Mouse (Mus musculus) stomach, postnatal 0 days (tissue): ENCODE data around the gene Eif2b2. TPM values are rescaled to one million over a fixed set of nuclear protein-coding genes. Genes with fewer than 3 reads are reported as not detected.

Experiments used
- ATAC-seq: fragments of 200-750 bp; cut with Nextera tagmentation; 2 replicates; pipeline ENCODE4 v1.8.0; 2017; ENCODE audit not compliant: low FRiP score, low TSS enrichment
- DNase-seq: peaks from one replicate; pipeline ENCODE4 v3.0.0-alpha.2; 2016; ENCODE audit warnings: low spot score
- H3K27ac ChIP-seq: fragments of 300-500 bp; sonication (generic); replicated peaks from 2 replicates; pipeline ENCODE4 v1.5.1; 2014; ENCODE audit warnings: mild to moderate bottlenecking, control low read depth
- H3K27me3 ChIP-seq: fragments of 300-500 bp; sonication (generic); 2 replicates; pipeline ENCODE4 v1.6.1; 2014; ENCODE audit warnings: low read length; ENCODE audit not compliant: control insufficient read depth, insufficient read depth
- H3K36me3 ChIP-seq: fragments of 300-500 bp; sonication (generic); 2 replicates; pipeline ENCODE4 v1.6.1; 2014; ENCODE audit warnings: low read length, mixed read lengths; ENCODE audit not compliant: control insufficient read depth, insufficient read depth
- H3K4me1 ChIP-seq: fragments of 300-500 bp; sonication (generic); replicated peaks from 2 replicates; pipeline ENCODE4 v1.6.1; 2014; ENCODE audit warnings: antibody characterized with exemption; ENCODE audit not compliant: control insufficient read depth, insufficient read depth
- H3K4me2 ChIP-seq: fragments of 300-500 bp; sonication (generic); replicated peaks from 2 replicates; pipeline ENCODE4 v1.6.1; 2014; ENCODE audit warnings: low read depth, mild to moderate bottlenecking, control low read depth, moderate library complexity
- H3K4me3 ChIP-seq: fragments of 300-500 bp; sonication (generic); 2 replicates; pipeline ENCODE4 v1.5.1; 2014; ENCODE audit warnings: low read depth, low read length, control low read depth
- H3K9ac ChIP-seq: fragments of 300-500 bp; sonication (generic); 2 replicates; pipeline ENCODE4 v1.6.1; 2014; ENCODE audit warnings: mild to moderate bottlenecking, low read length, control low read depth, mixed read lengths
- H3K9me3 ChIP-seq: fragments of 300-500 bp; sonication (generic); 2 replicates; pipeline ENCODE4 v1.6.1; 2016; ENCODE audit warnings: low read length; ENCODE audit not compliant: control insufficient read depth
- CTCF ChIP-seq: IDR thresholded peaks from 2 replicates; pipeline ENCODE4 v1.5.1; 2016; ENCODE audit warnings: antibody characterized with exemption, low read depth, mild to moderate bottlenecking, moderate library complexity
- EP300 ChIP-seq: optimal IDR thresholded peaks from 2 replicates; pipeline ENCODE3; 2016; ENCODE audit warnings: antibody characterized with exemption
- WGBS: fragments of 180-500 bp; shearing (Covaris S2); extraction: QIAGEN DNeasy Blood & Tissue Kit; methylation state at CpG from one replicate; pipeline ENCODE4 v1.1.7; 2014; 5-methylcytosine and 5-hydroxymethylcytosine counted together
- polyA plus RNA-seq: library from polyadenylated mRNA; unstranded; fragments of >200 nt; fragmentation: Nextera tagmentation; extraction: Ambion mirVana; gene quantifications from 2 replicates; pipeline ENCODE4 v1.2.1, GENCODE M21; 2015

The Eif2b2 gene
- 50.8 and 58.7 TPM in 2 replicates for polyA plus RNA-seq

GRCm38 (mm10) chr12:85219236-85219904, at the start of gene Eif2b2:
TSS of gene Eif2b2 (plus strand) at chr12:85219481.
- peak within 1 kb of the TSS; percentile 88 for H3K4me2 ChIP-seq

GRCm38 (mm10) chr12:85169877-85170276, 49.4 kb upstream of the Eif2b2 start:
- Histone ChIP-seq H3K9me3 (no peaks in the 10 kb centered on the region), H3K4me2 (peak overlapping the region; percentile 36; the same call in 1 of the 2 replicates), H3K4me3 (no peak overlapping the region), H3K36me3 (no peaks in the 10 kb centered on the region), H3K4me1 (peaks cover 2% of the 10 kb centered on the region; the same call in 1 of the 2 replicates), H3K27me3 (no peaks in the 10 kb centered on the region), H3K9ac (no peak overlapping the region), H3K27ac (no peak overlapping the region)
- DNase-seq: no peak
- no peak for TF ChIP-seq EP300
- TF ChIP-seq CTCF: no peak
- WGBS: 65% methylated on average over 3 of the region's 3 CpGs
- ATAC-seq: no peak

More at GRCm38 (mm10) chr12:85219236-85219904, at the start of gene Eif2b2:
- ATAC-seq: peak; percentile 100
- Histone ChIP-seq H3K36me3 (peaks cover 7% of the 10 kb centered on the region), H3K4me3 (peak within 1 kb of the TSS; percentile 76), H3K9ac (peak within 1 kb of the TSS; percentile 81), H3K4me1 (0 out of 2 replicates have a peak, but pooled peaks cover 2% of the 10 kb centered on the region), H3K27ac (peak within 1 kb of the TSS; percentile 75), H3K9me3 (no peaks in the 10 kb centered on the region), H3K27me3 (no peaks in the 10 kb centered on the region)
- TF ChIP-seq CTCF (no peak), EP300 (no peak)
- peak; percentile 99 for DNase-seq
- WGBS: under 1% methylated on average over 54 of the region's 54 CpGs

GRCm38 (mm10) chr12:85170284-85170947, 48.9 kb upstream of the Eif2b2 start:
- 84% methylated on average over 11 of the region's 11 CpGs for WGBS
- Histone ChIP-seq H3K4me3 (no peak overlapping the region), H3K27ac (no peak overlapping the region), H3K27me3 (no peaks in the 10 kb centered on the region), H3K4me2 (no peak overlapping the region), H3K9me3 (no peaks in the 10 kb centered on the region), H3K36me3 (no peaks in the 10 kb centered on the region), H3K4me1 (peaks cover 7% of the 10 kb centered on the region; the same call in 1 of the 2 replicates), H3K9ac (no peak overlapping the region)
- TF ChIP-seq EP300 (no peak), CTCF (no peak)
- no peak for DNase-seq
- no peak for ATAC-seq

- no peak overlapping the region for H3K9ac ChIP-seq
- no peaks in the 10 kb centered on the region for H3K27me3 ChIP-seq
- no peak overlapping the region for H3K4me2 ChIP-seq
- TF ChIP-seq CTCF: no peak
- no peak for TF ChIP-seq EP300
- H3K36me3 ChIP-seq: no peaks in the 10 kb centered on the region
- ATAC-seq (no peak), DNase-seq (no peak)
- peaks cover 12% of the 10 kb centered on the region; the same call in 1 of the 2 replicates for H3K4me1 ChIP-seq
- H3K27ac ChIP-seq: no peak overlapping the region
- WGBS: 78% methylated on average over 3 of the region's 3 CpGs
- H3K4me3 ChIP-seq: no peak overlapping the region
- H3K9me3 ChIP-seq: no peaks in the 10 kb centered on the region
These were observed 48.4 kb upstream of the Eif2b2 start for GRCm38 (mm10) chr12:85170948-85171307.

- peaks cover 17% of the 10 kb centered on the region; the same call in 1 of the 2 replicates for H3K4me1 ChIP-seq
These were observed 45.3 kb upstream of the Eif2b2 start for GRCm38 (mm10) chr12:85174016-85174415.

More at GRCm38 (mm10) chr12:85174016-85174415, 45.3 kb upstream of the Eif2b2 start:
- Histone ChIP-seq H3K9me3 (no peaks in the 10 kb centered on the region), H3K27ac (no peak overlapping the region), H3K27me3 (no peaks in the 10 kb centered on the region), H3K9ac (no peak overlapping the region), H3K36me3 (no peaks in the 10 kb centered on the region), H3K4me3 (no peak overlapping the region), H3K4me2 (no peak overlapping the region)
- no peak for ATAC-seq
- WGBS: 61% methylated on average over 7 of the region's 7 CpGs
- no peak for DNase-seq
- TF ChIP-seq EP300: no peak
- no peak for TF ChIP-seq CTCF
